Mouse (Mus musculus): Measurements from ENCODE around the gene Atp5e.

Atp5e gene

GRCm38 (mm10) chr2:174463789-174464523 lies at the start of gene Atp5e:
Gene Atp5e, minus strand, starts transcription at chr2:174464105.
- DNase-seq, result peak; percentile 98

GRCm38 (mm10) chr2:174509825-174510224 lies 45.9 kb upstream of the Atp5e start:
- no peak for DNase-seq

GRCm38 (mm10) chr2:174507998-174508397 lies 44.1 kb upstream of the Atp5e start:
- no peak for DNase-seq

GRCm38 (mm10) chr2:174502831-174503460 lies 39.0 kb upstream of the Atp5e start:
- DNase-seq, result no peak

GRCm38 (mm10) chr2:174502321-174502720 lies 38.4 kb upstream of the Atp5e start:
- no peak for DNase-seq

GRCm38 (mm10) chr2:174501517-174501916 lies 37.6 kb upstream of the Atp5e start:
- DNase-seq, result no peak

- DNase-seq, result no peak
These were observed 37.1 kb upstream of the Atp5e start for GRCm38 (mm10) chr2:174500814-174501503.

- DNase-seq, result no peak
These were observed 29.0 kb upstream of the Atp5e start for GRCm38 (mm10) chr2:174492858-174493257.

GRCm38 (mm10) chr2:174487005-174487404 lies 23.1 kb upstream of the Atp5e start:
- DNase-seq, result no peak

GRCm38 (mm10) chr2:174478746-174479145 lies 14.8 kb upstream of the Atp5e start:
- DNase-seq, result no peak

GRCm38 (mm10) chr2:174477543-174478319 lies 13.8 kb upstream of the Atp5e start:
- DNase-seq, result no peak

- no peak for DNase-seq
These were observed 9.6 kb upstream of the Atp5e start for GRCm38 (mm10) chr2:174473550-174473927.

- peak; percentile 99 for DNase-seq
These were observed 9.1 kb upstream of the Atp5e start, which contains the start of gene Prelid3b for GRCm38 (mm10) chr2:174472818-174473549. Gene Prelid3b, minus strand, starts transcription at chr2:174473081.

GRCm38 (mm10) chr2:174472407-174472806 lies 8.5 kb upstream of the Atp5e start:
- no peak for DNase-seq

- DNase-seq, result no peak
These were observed 7.0 kb upstream of the Atp5e start for GRCm38 (mm10) chr2:174470786-174471405.

- DNase-seq, result no peak
These were observed 6.4 kb upstream of the Atp5e start for GRCm38 (mm10) chr2:174470333-174470732.

GRCm38 (mm10) chr2:174463370-174463769 lies 535 bp downstream of the Atp5e start:
- no peak for DNase-seq

- no peak for DNase-seq
These were observed 4.5 kb downstream of the Atp5e start for GRCm38 (mm10) chr2:174459365-174459764.

GRCm38 (mm10) chr2:174453681-174454080 lies 10.2 kb downstream of the Atp5e start:
- DNase-seq, result no peak

- DNase-seq, result no peak
These were observed 13.6 kb downstream of the Atp5e start, which contains the start of gene Tubb1 for GRCm38 (mm10) chr2:174450353-174450752. Gene Tubb1, plus strand, starts transcription at chr2:174450695.

GRCm38 (mm10) chr2:174448405-174448804 lies 15.5 kb downstream of the Atp5e start:
- no peak for DNase-seq

- DNase-seq, result no peak
These were observed 17.0 kb downstream of the Atp5e start for GRCm38 (mm10) chr2:174446905-174447304.

All from cerebellum, adult 11-12 months (tissue).